Mouse (Mus musculus) forebrain, embryonic 10.5 days (tissue): Measurements from ENCODE around the gene P3h2. TPM values are rescaled to one million over a fixed set of nuclear protein-coding genes. Genes with fewer than 3 reads are reported as not detected.

ENCODE experiments used
- DNase-seq: peaks from one replicate; pipeline ENCODE4 v3.0.0-alpha.2; 2017; ENCODE audit warnings: low spot score; ENCODE audit errors: extremely low spot score
- H3K27ac ChIP-seq: fragments of 300-500 bp; sonication (generic); 2 replicates; pipeline ENCODE4 v1.5.1; 2016; ENCODE audit warnings: mild to moderate bottlenecking
- H3K27me3 ChIP-seq: fragments of 300-500 bp; sonication (generic); 2 replicates; pipeline ENCODE4 v1.6.1; 2016; ENCODE audit warnings: mild to moderate bottlenecking; ENCODE audit not compliant: poor library complexity, severe bottlenecking
- H3K36me3 ChIP-seq: fragments of 300-500 bp; sonication (generic); replicated peaks from 2 replicates; pipeline ENCODE4 v1.6.1; 2016; ENCODE audit warnings: mild to moderate bottlenecking, moderate library complexity
- H3K4me1 ChIP-seq: fragments of 300-500 bp; sonication (generic); 2 replicates; pipeline ENCODE4 v1.6.1; 2016
- H3K4me3 ChIP-seq: fragments of 300-500 bp; sonication (generic); 2 replicates; pipeline ENCODE4 v1.5.1; 2016; ENCODE audit warnings: mild to moderate bottlenecking, moderate library complexity
- H3K9me3 ChIP-seq: fragments of 300-500 bp; sonication (generic); 2 replicates; pipeline ENCODE4 v1.6.1; 2016; ENCODE audit warnings: mild to moderate bottlenecking, moderate library complexity
- WGBS: fragments of 180-500 bp; shearing (Covaris S2); methylation state at CpG from one replicate; pipeline ENCODE4 v1.1.7; 2016; 5-methylcytosine and 5-hydroxymethylcytosine counted together
- polyA plus RNA-seq: library from polyadenylated mRNA; unstranded; fragments of >200 nt; fragmentation: Nextera tagmentation; extraction: Ambion mirVana; gene quantifications from 2 replicates; pipeline ENCODE4 v1.2.1, GENCODE M21; 2016

The P3h2 gene
- polyA plus RNA-seq, 1 experiment from 2014 or later: 2.9 TPM

DNA sequence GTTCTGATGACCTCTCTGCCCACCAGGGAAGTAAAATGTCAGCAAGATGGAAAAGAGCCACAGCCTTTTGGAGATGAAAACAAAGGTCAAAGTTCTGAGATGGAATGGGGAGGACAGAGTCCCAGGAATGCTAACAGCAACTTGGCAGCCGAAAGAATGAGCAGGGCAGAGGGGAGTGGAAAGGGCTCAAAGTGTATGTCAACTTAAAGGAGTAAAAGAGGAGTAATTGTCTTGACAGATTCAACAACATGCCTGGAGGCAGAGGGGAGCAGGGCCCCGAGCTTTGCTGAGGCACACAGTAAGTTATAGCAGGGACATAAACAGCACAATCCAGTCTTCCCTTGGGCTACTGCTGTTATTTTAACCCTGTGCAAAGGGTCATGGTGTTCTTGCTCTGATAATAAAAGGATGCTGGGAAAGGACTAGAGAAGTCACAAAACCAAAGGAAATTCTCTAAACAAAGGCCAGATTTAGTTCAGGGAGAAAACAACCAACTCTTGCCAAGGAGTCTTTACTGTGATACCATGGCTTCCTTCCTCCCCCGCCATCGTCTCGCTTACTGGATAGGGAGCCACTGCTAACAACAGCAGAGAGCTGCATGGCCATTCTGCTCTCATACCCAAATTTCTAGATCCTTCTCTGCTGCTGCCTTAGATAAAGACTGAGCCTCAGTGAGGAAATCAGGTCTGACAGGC is 56.0 kb downstream of the P3h2 start:
- DNase-seq: no peak
- no peaks in the 10 kb centered on the region for H3K36me3 ChIP-seq
- H3K4me3 ChIP-seq: no peak overlapping the region
- H3K27ac ChIP-seq: no peak overlapping the region
- no peaks in the 10 kb centered on the region for H3K27me3 ChIP-seq
- peaks cover 23% of the 10 kb centered on the region for H3K4me1 ChIP-seq
- no peaks in the 10 kb centered on the region for H3K9me3 ChIP-seq
- 58% methylated on average over 5 of the region's 5 CpGs for WGBS

DNA sequence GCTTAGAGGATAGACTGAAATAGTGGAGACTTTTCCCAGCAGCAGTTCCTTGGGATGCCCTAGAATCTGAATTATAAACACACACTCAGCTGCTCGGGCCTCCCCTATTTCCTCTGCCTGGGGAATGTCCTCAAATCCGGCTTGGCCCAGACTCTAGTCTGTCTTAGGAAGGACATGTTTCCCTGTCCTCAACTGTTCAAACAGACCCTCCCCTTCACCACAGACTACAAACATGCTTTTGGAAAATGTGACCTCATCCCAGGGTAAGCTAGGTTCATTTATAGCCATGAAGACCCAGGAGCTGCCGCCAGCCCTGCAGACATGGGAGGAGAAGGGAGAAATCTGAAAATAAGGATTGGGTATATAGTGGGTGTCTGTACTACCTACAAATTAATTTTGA is 57.7 kb downstream of the P3h2 start:
- no peaks in the 10 kb centered on the region for H3K36me3 ChIP-seq
- H3K9me3 ChIP-seq: no peaks in the 10 kb centered on the region
- H3K27me3 ChIP-seq: no peaks in the 10 kb centered on the region
- no peak for DNase-seq
- peaks cover 23% of the 10 kb centered on the region for H3K4me1 ChIP-seq
- H3K4me3 ChIP-seq: no peak overlapping the region
- WGBS: 86% methylated on average over 3 of the region's 3 CpGs
- H3K27ac ChIP-seq: no peak overlapping the region

DNA sequence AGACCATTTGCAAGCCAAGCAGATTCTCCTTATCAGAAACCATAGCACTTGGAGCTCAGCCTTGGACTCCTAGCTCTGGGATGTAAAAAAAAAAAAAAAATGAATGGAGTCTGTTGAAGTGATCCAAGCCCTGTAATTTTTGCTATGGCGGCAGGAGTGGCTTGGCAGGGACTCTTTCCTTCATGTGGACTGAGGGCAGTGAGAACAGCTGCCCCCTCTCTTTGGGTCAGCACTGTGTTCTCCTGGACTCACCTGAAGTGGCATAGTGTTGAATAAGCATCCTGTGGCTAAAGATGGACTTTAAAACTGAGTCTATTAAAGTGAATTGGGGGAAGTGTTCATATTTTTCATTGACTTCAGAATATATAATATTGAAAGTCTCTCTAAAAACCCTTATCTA is 58.2 kb downstream of the P3h2 start:
- no peak overlapping the region for H3K4me3 ChIP-seq
- DNase-seq: no peak
- H3K27me3 ChIP-seq: no peaks in the 10 kb centered on the region
- H3K9me3 ChIP-seq: no peaks in the 10 kb centered on the region
- no peaks in the 10 kb centered on the region for H3K36me3 ChIP-seq
- 96% methylated on average over 1 of the region's 1 CpGs for WGBS
- H3K27ac ChIP-seq: no peak overlapping the region
- peaks cover 23% of the 10 kb centered on the region for H3K4me1 ChIP-seq

DNA sequence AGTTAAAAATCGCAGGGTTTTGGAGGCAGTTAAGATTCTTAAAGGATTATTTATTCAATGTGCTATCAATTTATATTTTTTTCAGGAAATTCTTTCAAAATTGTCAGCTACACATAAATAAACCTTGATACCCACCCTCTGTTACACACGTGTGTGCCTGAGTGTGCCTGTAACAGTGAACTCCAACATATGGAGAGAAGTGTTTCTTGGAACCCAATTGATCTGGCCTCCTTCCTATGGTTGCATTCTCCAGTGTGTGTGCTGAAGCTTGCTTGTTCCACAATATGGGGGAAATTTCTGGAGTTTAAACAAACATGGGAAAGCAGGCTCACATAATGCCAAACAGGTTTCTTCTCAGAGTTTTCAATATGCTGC is 63.7 kb downstream of the P3h2 start:
- Histone ChIP-seq H3K4me1 (peaks cover 3% of the 10 kb centered on the region; the same call in 1 of the 2 replicates), H3K4me3 (no peak overlapping the region), H3K27me3 (no peaks in the 10 kb centered on the region), H3K36me3 (no peaks in the 10 kb centered on the region), H3K27ac (no peak overlapping the region), H3K9me3 (no peaks in the 10 kb centered on the region)
- WGBS: 62% methylated on average over 2 of the region's 2 CpGs
- no peak for DNase-seq

GRCm38 (mm10) chr16:26041021-26041928 is 64.3 kb downstream of the P3h2 start:
- DNase-seq: no peak
- H3K36me3 ChIP-seq: no peaks in the 10 kb centered on the region
- H3K27ac ChIP-seq: no peak overlapping the region
- peaks cover 1% of the 10 kb centered on the region; the same call in 1 of the 2 replicates for H3K4me1 ChIP-seq
- no peak overlapping the region for H3K4me3 ChIP-seq
- 70% methylated on average over 12 of the region's 12 CpGs for WGBS
- no peaks in the 10 kb centered on the region for H3K9me3 ChIP-seq
- no peaks in the 10 kb centered on the region for H3K27me3 ChIP-seq

DNA sequence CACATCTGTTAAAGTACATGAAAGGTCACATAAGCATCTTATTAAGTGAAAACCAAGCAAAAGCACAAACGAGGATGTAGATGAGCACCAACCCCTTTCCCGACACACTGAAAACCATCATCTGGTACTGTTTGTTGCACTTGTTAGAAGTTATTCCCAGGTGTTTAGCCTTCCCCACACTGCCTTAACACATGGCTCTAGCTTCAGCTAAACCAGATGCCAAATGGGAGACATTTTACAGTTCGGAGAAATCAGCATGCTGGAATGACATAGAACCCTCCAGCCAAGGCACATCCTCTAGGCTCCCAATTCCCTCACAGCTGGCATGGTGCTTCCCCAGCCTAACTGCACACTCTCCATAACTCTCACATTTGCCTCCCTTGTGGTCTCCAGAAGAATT is 66.3 kb downstream of the P3h2 start:
- Histone ChIP-seq H3K4me1 (peaks cover 4% of the 10 kb centered on the region), H3K4me3 (no peak overlapping the region), H3K27ac (no peak overlapping the region), H3K9me3 (no peaks in the 10 kb centered on the region), H3K36me3 (no peaks in the 10 kb centered on the region), H3K27me3 (no peaks in the 10 kb centered on the region)
- WGBS: 72% methylated on average over 3 of the region's 3 CpGs
- no peak for DNase-seq

DNA sequence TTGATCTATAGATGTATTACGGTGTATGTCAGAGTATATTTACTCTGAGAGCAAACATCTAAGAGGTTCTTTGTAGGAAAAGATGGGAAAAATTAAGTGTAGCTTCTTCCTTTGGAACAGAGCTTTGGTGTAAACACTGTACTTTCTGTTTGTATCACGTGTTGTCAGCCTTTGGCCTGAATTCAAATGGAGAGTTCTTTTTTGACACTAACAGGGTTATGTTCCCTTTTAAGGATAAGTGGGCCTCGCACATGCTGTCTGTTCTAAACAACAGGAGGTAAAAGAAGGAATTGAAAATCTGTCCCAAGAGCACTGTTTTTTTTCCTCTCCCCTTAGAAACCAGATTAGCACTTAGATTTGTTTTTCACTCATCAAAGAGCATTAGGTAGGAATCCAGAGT is 70.1 kb downstream of the P3h2 start:
- WGBS: 63% methylated on average over 3 of the region's 3 CpGs
- Histone ChIP-seq H3K27ac (no peak overlapping the region), H3K9me3 (no peaks in the 10 kb centered on the region)

GRCm38 (mm10) chr16:26035079-26035478 is 70.5 kb downstream of the P3h2 start:
- DNase-seq: no peak
- Histone ChIP-seq H3K36me3 (no peaks in the 10 kb centered on the region), H3K27ac (no peak overlapping the region), H3K4me1 (peaks cover 4% of the 10 kb centered on the region), H3K27me3 (no peaks in the 10 kb centered on the region), H3K4me3 (no peak overlapping the region), H3K9me3 (no peaks in the 10 kb centered on the region)
- 64% methylated on average over 5 of the region's 5 CpGs for WGBS

More for the DNA sequence above, 70.1 kb downstream of the P3h2 start:
- Histone ChIP-seq H3K27me3 (no peaks in the 10 kb centered on the region), H3K4me3 (no peak overlapping the region), H3K36me3 (no peaks in the 10 kb centered on the region), H3K4me1 (peaks cover 4% of the 10 kb centered on the region)
- DNase-seq: no peak

GRCm38 (mm10) chr16:26029424-26030012 is 76.1 kb downstream of the P3h2 start:
- WGBS: 73% methylated on average over 2 of the region's 2 CpGs
- Histone ChIP-seq H3K9me3 (no peaks in the 10 kb centered on the region), H3K27ac (no peak overlapping the region), H3K36me3 (no peaks in the 10 kb centered on the region), H3K4me1 (no peaks in the 10 kb centered on the region), H3K27me3 (no peaks in the 10 kb centered on the region), H3K4me3 (no peak overlapping the region)
- DNase-seq: no peak

DNA sequence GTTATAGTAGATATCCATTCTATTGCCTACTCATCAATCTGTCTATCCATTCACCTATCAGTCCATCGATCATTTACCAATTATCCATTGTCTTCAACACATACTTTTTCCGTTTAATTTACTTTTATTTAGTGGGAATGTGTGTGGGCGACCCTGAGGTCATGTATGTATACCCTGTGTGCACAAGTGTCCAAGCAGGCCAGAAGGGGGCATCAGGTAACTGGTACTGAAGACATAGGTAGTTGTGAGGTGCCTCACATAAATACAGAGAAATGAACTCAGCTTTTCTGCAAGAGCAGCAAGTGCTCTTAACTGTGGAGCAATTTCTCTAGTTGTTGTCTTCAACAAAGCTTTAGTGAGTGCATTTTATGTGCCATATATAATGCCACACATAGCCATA is 79.2 kb downstream of the P3h2 start:
- no peak for DNase-seq
- 91% methylated on average over 3 of the region's 3 CpGs for WGBS

DNA sequence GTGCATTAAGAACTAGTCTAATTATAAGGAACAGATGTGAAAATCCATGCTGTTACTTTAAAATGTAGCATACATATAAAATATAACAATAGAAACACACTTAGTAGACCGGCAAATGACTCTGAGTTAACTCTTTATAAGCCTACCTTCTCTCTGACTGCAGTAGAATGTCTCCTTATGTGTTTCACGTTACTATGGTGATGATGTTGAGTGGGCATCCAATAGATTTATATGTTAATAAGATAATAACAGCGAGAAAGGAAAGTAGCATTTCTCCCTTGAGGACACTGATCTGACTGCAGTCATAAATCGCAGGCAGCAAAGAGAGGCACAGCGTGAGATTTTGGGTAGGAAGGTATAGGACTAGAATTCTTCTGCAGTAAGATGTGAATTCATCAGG is 81.0 kb downstream of the P3h2 start:
- no peak for DNase-seq
- no peaks in the 10 kb centered on the region for H3K36me3 ChIP-seq
- 87% methylated on average over 5 of the region's 5 CpGs for WGBS
- peaks cover 5% of the 10 kb centered on the region; the same call in 1 of the 2 replicates for H3K4me1 ChIP-seq
- H3K27ac ChIP-seq: no peak overlapping the region
- H3K27me3 ChIP-seq: no peaks in the 10 kb centered on the region
- H3K4me3 ChIP-seq: no peak overlapping the region
- H3K9me3 ChIP-seq: no peaks in the 10 kb centered on the region

More for the DNA sequence above, 79.2 kb downstream of the P3h2 start:
- H3K27me3 ChIP-seq: no peaks in the 10 kb centered on the region
- no peaks in the 10 kb centered on the region for H3K9me3 ChIP-seq
- peaks cover 5% of the 10 kb centered on the region; the same call in 1 of the 2 replicates for H3K4me1 ChIP-seq
- H3K27ac ChIP-seq: no peak overlapping the region
- no peaks in the 10 kb centered on the region for H3K36me3 ChIP-seq
- no peak overlapping the region for H3K4me3 ChIP-seq

DNA sequence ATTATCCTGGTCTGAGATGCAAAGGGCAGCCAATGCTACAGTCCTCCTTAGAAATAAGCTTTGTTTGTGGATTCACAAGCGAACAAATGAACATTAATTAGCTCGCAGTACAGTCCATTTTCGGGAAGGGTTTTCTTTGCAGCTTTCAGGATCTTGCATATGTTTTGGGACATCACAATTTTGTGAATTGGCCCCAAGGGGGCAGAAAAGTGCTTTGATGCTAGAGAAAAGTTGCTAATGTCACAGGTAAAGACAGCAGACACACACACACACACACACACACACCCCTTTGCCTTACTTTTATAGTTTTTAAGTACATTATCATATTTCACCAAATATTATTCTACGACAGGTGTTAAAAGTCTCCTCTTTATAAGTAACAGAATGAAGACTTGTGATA is 82.2 kb downstream of the P3h2 start:
- no peak for DNase-seq
- Histone ChIP-seq H3K27ac (no peak overlapping the region), H3K4me1 (peaks cover 5% of the 10 kb centered on the region; the same call in 1 of the 2 replicates), H3K4me3 (no peak overlapping the region), H3K27me3 (no peaks in the 10 kb centered on the region), H3K36me3 (no peaks in the 10 kb centered on the region), H3K9me3 (no peaks in the 10 kb centered on the region)
- 89% methylated on average over 4 of the region's 4 CpGs for WGBS

DNA sequence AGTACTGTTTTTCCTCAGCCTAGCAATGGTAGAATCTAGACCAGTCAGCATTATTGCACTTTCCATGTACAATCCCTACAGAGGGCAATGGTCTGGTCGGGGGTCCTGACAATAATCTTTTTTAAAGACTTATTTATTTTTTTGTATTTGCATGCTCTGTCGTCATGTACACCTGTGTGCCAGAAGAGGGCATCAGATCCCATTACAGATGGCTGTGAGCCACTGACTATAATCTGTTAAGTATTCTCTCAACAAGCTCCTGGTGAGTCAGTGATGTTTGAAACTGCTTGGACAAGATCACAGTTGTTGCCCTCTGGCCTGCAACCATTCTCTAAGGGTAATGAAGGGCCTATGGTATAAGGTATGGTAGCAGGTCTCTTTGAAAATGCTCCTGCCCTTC is 83.8 kb downstream of the P3h2 start:
- Histone ChIP-seq H3K36me3 (no peaks in the 10 kb centered on the region), H3K27ac (no peak overlapping the region), H3K4me3 (no peak overlapping the region), H3K4me1 (peaks cover 5% of the 10 kb centered on the region; the same call in 1 of the 2 replicates), H3K9me3 (no peaks in the 10 kb centered on the region), H3K27me3 (no peaks in the 10 kb centered on the region)
- no peak for DNase-seq
- 63% methylated on average over 2 of the region's 2 CpGs for WGBS
